Comparison of ENCODE assay signal across 8 mouse cellular contexts in genomic region chr4:91371819-91372215, GRCm38 (mm10). TPM values are rescaled to one million over a fixed set of nuclear protein-coding genes. Genes with fewer than 3 reads are reported as not detected.
A peak's percentile ranks its signal among the peaks of the same experiment; 100 is the strongest.
DNase-seq lines count a peak whose midpoint lies in the region; ATAC-seq and TF ChIP-seq lines count a peak whose summit lies in the region.

No protein-coding gene starts in this region.

- peak; percentile 39 for ATAC-seq in frontal cortex, adult (ENCODE audit: low TSS enrichment)
- peak; percentile 32 for ATAC-seq in limb, embryonic 11.5 days (ENCODE audit: insufficient number of reproducible peaks, low FRiP score, low TSS enrichment, low read depth)
- peak; percentile 72 for ATAC-seq in midbrain, embryonic 11.5 days (ENCODE audit: low FRiP score)
- peak; percentile 57 for ATAC-seq in stomach, embryonic 14.5 days (ENCODE audit: insufficient number of reproducible peaks, insufficient read depth, low FRiP score, low read depth)

- H3K4me3 ChIP-seq in kidney, adult 2 months (ENCODE audit: insufficient read depth, low read depth, low read length): no peak overlapping the region
- H3K4me3 ChIP-seq in limb, embryonic 11.5 days (ENCODE audit: low read depth, low read length): peak overlapping the region; percentile 55
- peak overlapping the region; percentile 76 for H3K4me3 ChIP-seq in midbrain, embryonic 11.5 days (ENCODE audit: low read depth, low read length)
- peak overlapping the region; percentile 60 for H3K4me3 ChIP-seq in stomach, embryonic 14.5 days (ENCODE audit: low read depth, low read length)

- TF ChIP-seq POLR2A in kidney, adult 2 months (IDR thresholded peaks at IDR 0.05; ENCODE audit: low read depth, low read length): no peak

- peaks cover 5% of the 10 kb centered on the region; the same call in 1 of the 2 replicates for H3K27me3 ChIP-seq in kidney, adult 2 months (replicated peaks; ENCODE audit: control insufficient read depth, insufficient read depth, low read length)
- peaks cover 58% of the 10 kb centered on the region for H3K27me3 ChIP-seq in limb, embryonic 11.5 days (ENCODE audit: control insufficient read depth, insufficient read depth, low read length)
- H3K27me3 ChIP-seq in midbrain, embryonic 11.5 days (ENCODE audit: control insufficient read depth, insufficient read depth, low read length): peaks cover 15% of the 10 kb centered on the region
- peaks cover 28% of the 10 kb centered on the region for H3K27me3 ChIP-seq in stomach, embryonic 14.5 days (ENCODE audit: control insufficient read depth, insufficient read depth, low read length)

- 1% methylated on average over 35 of the region's 44 CpGs for WGBS in kidney, adult 2 months
- under 1% methylated on average over 32 of the region's 44 CpGs for WGBS in limb, embryonic 11.5 days
- under 1% methylated on average over 40 of the region's 44 CpGs for WGBS in midbrain, embryonic 11.5 days
- under 1% methylated on average over 40 of the region's 44 CpGs for WGBS in stomach, embryonic 14.5 days

- H3K36me3 ChIP-seq in kidney, adult 2 months (ENCODE audit: control insufficient read depth, insufficient read depth, low read length): no peaks in the 10 kb centered on the region
- no peaks in the 10 kb centered on the region for H3K36me3 ChIP-seq in limb, embryonic 11.5 days (ENCODE audit: control insufficient read depth, insufficient read depth, low read length)
- H3K36me3 ChIP-seq in midbrain, embryonic 11.5 days (ENCODE audit: control insufficient read depth, insufficient read depth, low read length): no peaks in the 10 kb centered on the region
- no peaks in the 10 kb centered on the region for H3K36me3 ChIP-seq in stomach, embryonic 14.5 days (ENCODE audit: control insufficient read depth, insufficient read depth, low read length)

- no peaks in the 10 kb centered on the region for H3K9me3 ChIP-seq in limb, embryonic 11.5 days (ENCODE audit: control insufficient read depth, low read length)
- no peaks in the 10 kb centered on the region for H3K9me3 ChIP-seq in midbrain, embryonic 11.5 days (ENCODE audit: control insufficient read depth, low read length)
- no peaks in the 10 kb centered on the region for H3K9me3 ChIP-seq in stomach, embryonic 14.5 days (ENCODE audit: control insufficient read depth, low read depth, low read length)

- DNase-seq in adrenal gland, adult 18-20 months (ENCODE audit: low spot score in 2 of 2): peak; percentile 35 to 44
- DNase-seq in cerebellum, adult 9-10 months: peak; percentile 66
- peak; percentile 24 for DNase-seq in kidney, adult 2 months
- peak; percentile 80 for DNase-seq in limb, embryonic 11.5 days (ENCODE audit: low spot score)
- DNase-seq in midbrain, embryonic 11.5 days (ENCODE audit: low spot score, missing footprints): peak; percentile 98
- no peak for DNase-seq in c-Kit-positive CD71-positive TER-119-positive erythroid progenitor cells, embryonic 14.5 days (ENCODE audit: low spot score)

- no peak overlapping the region for H3K27ac ChIP-seq in kidney, adult 2 months (ENCODE audit: insufficient read depth, low read depth, low read length)
- no peak overlapping the region for H3K27ac ChIP-seq in limb, embryonic 11.5 days (replicated peaks; ENCODE audit: low read depth, low read length)
- H3K27ac ChIP-seq in midbrain, embryonic 11.5 days (ENCODE audit: low read depth, low read length): no peak overlapping the region
- H3K27ac ChIP-seq in stomach, embryonic 14.5 days (ENCODE audit: low read length): no peak overlapping the region

- TF ChIP-seq CTCF in kidney, adult 2 months (conservative IDR thresholded peaks at IDR 0.05; ENCODE audit: insufficient read depth, insufficient read length, low read depth, low read length): no peak

- H3K4me1 ChIP-seq in kidney, adult 2 months (ENCODE audit: control insufficient read depth, insufficient read depth, low read length): no peaks in the 10 kb centered on the region
- H3K4me1 ChIP-seq in limb, embryonic 11.5 days (ENCODE audit: control insufficient read depth, insufficient read depth, low read length): peaks cover 10% of the 10 kb centered on the region; the same call in 1 of the 2 replicates
- H3K4me1 ChIP-seq in midbrain, embryonic 11.5 days (ENCODE audit: control insufficient read depth, insufficient read depth, low read length): peaks cover 22% of the 10 kb centered on the region
- H3K4me1 ChIP-seq in stomach, embryonic 14.5 days (ENCODE audit: control insufficient read depth, insufficient read depth, low read length): no peaks in the 10 kb centered on the region; the same call in 1 of the 2 replicates

- H3K9ac ChIP-seq in limb, embryonic 11.5 days (ENCODE audit: low read length): peak overlapping the region; percentile 49; the same call in 1 of the 2 replicates
- H3K9ac ChIP-seq in midbrain, embryonic 11.5 days (ENCODE audit: low read length): peak overlapping the region; percentile 79
- no peak overlapping the region; the same call in 1 of the 2 replicates for H3K9ac ChIP-seq in stomach, embryonic 14.5 days (replicated peaks; ENCODE audit: low read depth, low read length)

- H3K4me2 ChIP-seq in limb, embryonic 11.5 days (ENCODE audit: low read depth, severe bottlenecking): peak overlapping the region; percentile 98
- peak overlapping the region; percentile 99 for H3K4me2 ChIP-seq in midbrain, embryonic 11.5 days
- peak overlapping the region; percentile 99 for H3K4me2 ChIP-seq in stomach, embryonic 14.5 days (replicated peaks; ENCODE audit: low read depth, low read length)

RNA-seq across cellular contexts. Expression of gene Elavl2, which starts 28.8 kb away (rescaled TPM):
- total RNA-seq in adrenal gland, adult 18-20 months (2021): under 1 TPM; 0.54 to 0.89 TPM
- polyA plus RNA-seq in kidney, adult 2 months (2012; rRNA removed): 0.34 TPM in 1 of 2 replicates, not detected in the other
- polyA plus RNA-seq in limb, embryonic 11.5 days (2014; fragmentation: Nextera tagmentation; extraction: Ambion mirVana): 4.2 and 4.5 TPM in 2 replicates
- 93.7 and 103 TPM in 2 replicates for polyA plus RNA-seq in midbrain, embryonic 11.5 days (2014; fragmentation: Nextera tagmentation; extraction: Ambion mirVana)
- polyA plus RNA-seq in stomach, embryonic 14.5 days (2014; fragmentation: Nextera tagmentation; extraction: Ambion mirVana): 7.2 and 8.3 TPM in 2 replicates

Comparison
In these comparisons a context has a peak if more than half of its experiments do, and no peak if none do; other contexts are left out.
1. RNA of gene Elavl2, which starts 28.8 kb away (polyA plus RNA-seq): 93.7 to 103 TPM in midbrain, embryonic 11.5 days; 7.2 to 8.3 TPM in stomach, embryonic 14.5 days, 4.2 to 4.5 TPM in limb, embryonic 11.5 days and 0.34 TPM in kidney, adult 2 months; every median in the first group is over 10 times any median in the second.
2. Peak in every context shown above with its lines, with median percentiles within 50 percentile points of each other: ATAC-seq and H3K4me2 ChIP-seq.